Mouse (Mus musculus): Measurements from ENCODE around the gene Caly. TPM values are rescaled to one million over a fixed set of nuclear protein-coding genes. Genes with fewer than 3 reads are reported as not detected.

The Caly gene
- polyA plus RNA-seq, 1 experiment: not detected

DNA sequence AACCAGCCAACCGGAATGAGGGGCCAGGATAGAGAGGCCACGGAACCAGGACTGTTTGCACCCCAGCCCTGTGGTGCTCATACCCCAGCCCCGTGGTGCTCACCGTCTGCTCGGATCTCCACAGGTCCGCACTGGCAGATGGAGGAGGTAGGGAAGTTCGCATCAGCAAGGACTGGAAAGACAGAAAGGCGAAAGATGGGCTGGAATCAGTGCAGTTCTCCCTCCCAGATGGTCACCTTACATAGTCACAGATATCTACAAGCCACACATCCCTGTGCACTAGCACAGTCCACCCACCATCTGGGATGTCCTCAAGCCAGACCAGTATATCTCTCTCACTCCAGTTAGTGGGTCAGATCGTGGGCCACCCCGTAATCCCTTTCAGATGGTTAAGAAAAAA is 19.1 kb upstream of the Caly start:
- peaks cover 7% of the 10 kb centered on the region; the same call in 1 of the 2 replicates for H3K4me1 ChIP-seq (ENCODE audit: control insufficient read depth, insufficient read depth, insufficient read length, low read length)
- H3K27ac ChIP-seq (replicated peaks; ENCODE audit: low read depth, low read length): no peak overlapping the region
- H3K4me3 ChIP-seq (ENCODE audit: insufficient read depth, low read depth, low read length): peak overlapping the region; percentile 61

DNA sequence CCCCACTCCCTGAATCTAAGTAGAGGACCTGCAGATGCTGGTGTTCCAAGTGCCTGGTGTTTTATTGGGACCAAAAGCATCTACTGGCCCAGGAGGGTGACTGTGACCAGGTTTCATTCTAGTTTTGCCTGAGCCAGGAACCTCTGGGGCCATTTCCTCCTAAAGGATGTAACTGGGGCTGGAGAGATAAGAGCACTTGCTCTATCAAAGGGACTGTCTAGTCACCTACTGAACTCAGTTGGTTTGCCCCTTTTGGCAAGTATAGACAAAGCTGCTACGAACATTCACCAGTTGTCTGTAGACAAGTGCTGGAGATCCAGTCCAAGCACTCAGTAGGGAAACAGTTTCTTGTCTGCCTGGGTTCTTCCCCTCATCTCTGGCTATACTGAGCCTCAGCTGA is 16.1 kb upstream of the Caly start:
- H3K27ac ChIP-seq (replicated peaks; ENCODE audit: low read depth, low read length): no peak overlapping the region

DNA sequence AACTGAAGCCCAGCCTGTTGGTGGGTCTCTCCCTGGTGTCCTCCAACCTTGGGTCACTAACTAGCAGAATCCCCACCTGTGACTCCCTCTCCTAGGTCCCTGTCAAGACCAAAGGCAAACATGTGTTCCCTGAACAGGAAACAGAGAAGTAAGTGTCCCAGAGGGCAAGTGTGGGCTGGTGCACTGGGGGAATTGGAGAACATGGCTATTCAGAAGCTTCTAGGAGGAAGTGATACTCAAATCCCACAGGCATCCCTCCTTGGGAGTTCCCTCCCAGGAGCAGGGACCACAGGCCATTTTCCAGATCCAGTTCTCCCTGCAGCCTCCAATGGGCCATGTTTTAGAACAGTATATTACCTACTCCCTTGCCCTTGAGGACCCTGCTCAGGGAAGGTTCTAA is 13.7 kb upstream of the Caly start:
- Histone ChIP-seq H3K27ac (replicated peaks; ENCODE audit: low read depth, low read length) (no peak overlapping the region), H3K4me3 (ENCODE audit: insufficient read depth, low read depth, low read length) (no peak overlapping the region), H3K4me1 (ENCODE audit: control insufficient read depth, insufficient read depth, insufficient read length, low read length) (no peaks in the 10 kb centered on the region)

More for the DNA sequence above, 16.1 kb upstream of the Caly start:
- Histone ChIP-seq H3K4me3 (ENCODE audit: insufficient read depth, low read depth, low read length) (no peak overlapping the region), H3K4me1 (ENCODE audit: control insufficient read depth, insufficient read depth, insufficient read length, low read length) (peaks cover 7% of the 10 kb centered on the region; the same call in 1 of the 2 replicates)

GRCm38 (mm10) chr7:140095556-140095955 is 13.2 kb upstream of the Caly start:
- Histone ChIP-seq H3K4me1 (ENCODE audit: control insufficient read depth, insufficient read depth, insufficient read length, low read length) (no peaks in the 10 kb centered on the region), H3K4me3 (ENCODE audit: insufficient read depth, low read depth, low read length) (no peak overlapping the region), H3K27ac (replicated peaks; ENCODE audit: low read depth, low read length) (no peak overlapping the region)

- H3K4me3 ChIP-seq (ENCODE audit: insufficient read depth, low read depth, low read length): no peak overlapping the region
- no peak overlapping the region for H3K27ac ChIP-seq (replicated peaks; ENCODE audit: low read depth, low read length)
- no peaks in the 10 kb centered on the region for H3K4me1 ChIP-seq (ENCODE audit: control insufficient read depth, insufficient read depth, insufficient read length, low read length)
These were observed 12.6 kb upstream of the Caly start for GRCm38 (mm10) chr7:140094954-140095353.

DNA sequence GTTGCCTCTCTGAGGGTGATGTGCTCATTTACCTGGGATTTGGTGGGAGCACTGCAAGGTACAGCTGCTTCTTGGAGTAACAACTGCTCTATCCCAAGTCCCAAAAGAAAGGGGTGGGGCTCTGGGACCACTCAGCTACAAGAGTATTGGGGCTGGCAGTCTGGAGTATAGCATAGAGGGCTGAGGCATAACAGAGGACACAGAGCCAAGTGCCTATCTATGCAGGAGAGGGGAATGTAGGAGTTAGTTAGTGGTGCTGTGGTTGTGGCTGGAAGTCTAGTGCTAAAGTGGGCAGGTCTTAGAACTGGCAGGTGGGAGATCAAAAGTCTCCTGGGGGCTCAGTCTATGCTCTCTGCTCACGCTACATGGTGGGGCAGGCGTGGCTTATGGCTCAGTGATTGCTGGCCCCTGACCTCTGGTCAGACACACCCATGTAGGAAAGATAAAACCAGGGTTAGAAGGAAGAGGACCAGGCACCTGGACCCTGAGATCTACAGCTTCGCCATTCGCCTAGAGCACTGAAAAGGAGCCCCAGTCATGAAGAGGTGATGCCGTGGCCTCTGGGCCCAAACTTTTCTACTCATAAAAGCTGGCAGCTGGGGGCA is 10.7 kb upstream of the Caly start, which contains the start of gene Prap1:
Gene Prap1, plus strand, starts transcription at position 472 of the 605 bp plus-strand sequence.
- no peak within 1 kb of the TSS for H3K27ac ChIP-seq (replicated peaks; ENCODE audit: low read depth, low read length)
- no peak within 1 kb of the TSS for H3K4me3 ChIP-seq (ENCODE audit: insufficient read depth, low read depth, low read length)
- no peaks in the 10 kb centered on the region for H3K4me1 ChIP-seq (ENCODE audit: control insufficient read depth, insufficient read depth, insufficient read length, low read length)

DNA sequence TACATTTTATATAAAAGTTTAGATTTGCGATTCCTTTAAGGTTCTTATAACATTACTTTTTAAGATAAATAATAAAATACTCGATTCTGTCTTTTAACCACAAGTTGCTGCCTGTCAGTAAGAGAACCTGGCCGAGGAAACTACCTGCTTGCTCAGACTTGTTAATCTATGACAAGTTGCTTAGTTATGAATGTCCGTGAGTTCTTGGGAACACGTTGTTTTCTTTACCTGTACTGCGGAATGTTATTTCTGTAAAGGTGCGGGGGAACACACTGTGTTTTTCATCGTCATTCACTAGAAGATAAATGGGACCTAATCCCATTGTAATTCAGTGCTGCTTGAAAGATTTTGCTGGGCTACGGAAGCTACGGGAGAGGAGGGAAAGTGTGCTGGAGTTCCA is 8.3 kb upstream of the Caly start:
- Histone ChIP-seq H3K4me3 (ENCODE audit: insufficient read depth, low read depth, low read length) (no peak overlapping the region), H3K4me1 (ENCODE audit: control insufficient read depth, insufficient read depth, insufficient read length, low read length) (no peaks in the 10 kb centered on the region), H3K27ac (replicated peaks; ENCODE audit: low read depth, low read length) (no peak overlapping the region)

DNA sequence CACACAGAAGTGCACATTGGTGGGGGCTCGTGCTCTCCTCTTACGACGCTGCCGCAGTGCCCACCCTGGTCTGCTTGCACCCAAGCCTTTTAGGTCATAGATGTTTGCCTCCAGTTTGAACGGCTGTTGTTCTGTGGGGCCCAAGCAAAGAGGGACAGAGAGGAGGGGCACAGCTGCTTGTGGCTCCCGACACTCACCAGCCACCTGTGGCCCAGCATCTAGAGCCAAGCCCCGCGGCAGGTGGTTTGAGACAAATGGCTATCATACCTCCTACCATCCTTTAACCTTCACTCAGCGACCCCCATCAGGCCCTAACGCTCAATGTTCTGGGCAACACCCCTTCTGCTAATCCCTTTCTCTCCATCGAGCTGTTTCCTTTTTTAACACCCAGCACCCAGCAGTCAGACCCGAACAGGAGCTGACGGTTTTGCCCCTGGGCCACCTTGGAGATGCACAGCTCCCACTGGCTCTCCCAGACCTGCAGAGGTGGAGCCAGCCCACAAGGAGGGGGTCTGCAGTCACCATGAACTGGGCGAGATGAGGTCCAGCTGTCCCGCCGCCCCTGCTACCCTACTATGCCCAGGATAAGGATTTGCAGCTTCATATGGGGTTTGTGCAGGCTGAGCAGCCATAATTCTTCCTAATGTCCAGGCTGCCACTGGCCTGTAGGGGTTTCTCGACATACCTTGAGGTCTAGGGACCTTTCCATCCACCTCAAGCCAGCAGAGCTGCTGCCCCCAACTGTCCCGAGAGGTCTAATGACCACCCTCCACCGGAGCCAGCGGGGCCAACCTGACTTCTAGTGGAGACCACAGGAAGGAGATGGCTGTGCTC is 723 bp downstream of the Caly start:
- Histone ChIP-seq H3K4me1 (ENCODE audit: control insufficient read depth, insufficient read depth, insufficient read length, low read length) (no peaks in the 10 kb centered on the region), H3K4me3 (ENCODE audit: insufficient read depth, low read depth, low read length) (no peak overlapping the region), H3K27ac (replicated peaks; ENCODE audit: low read depth, low read length) (no peak overlapping the region)

GRCm38 (mm10) chr7:140080503-140081156 is 1.7 kb downstream of the Caly start:
- Histone ChIP-seq H3K4me3 (ENCODE audit: insufficient read depth, low read depth, low read length) (no peak overlapping the region), H3K4me1 (ENCODE audit: control insufficient read depth, insufficient read depth, insufficient read length, low read length) (no peaks in the 10 kb centered on the region), H3K27ac (replicated peaks; ENCODE audit: low read depth, low read length) (no peak overlapping the region)

- H3K27ac ChIP-seq (replicated peaks; ENCODE audit: low read depth, low read length): no peak overlapping the region
These were observed 3.6 kb downstream of the Caly start for GRCm38 (mm10) chr7:140078711-140079110.

GRCm38 (mm10) chr7:140077698-140078097 is 4.7 kb downstream of the Caly start:
- no peak overlapping the region for H3K27ac ChIP-seq (replicated peaks; ENCODE audit: low read depth, low read length)
- H3K4me3 ChIP-seq (ENCODE audit: insufficient read depth, low read depth, low read length): no peak overlapping the region
- no peaks in the 10 kb centered on the region for H3K4me1 ChIP-seq (ENCODE audit: control insufficient read depth, insufficient read depth, insufficient read length, low read length)

More at GRCm38 (mm10) chr7:140078711-140079110, 3.6 kb downstream of the Caly start:
- Histone ChIP-seq H3K4me1 (ENCODE audit: control insufficient read depth, insufficient read depth, insufficient read length, low read length) (no peaks in the 10 kb centered on the region), H3K4me3 (ENCODE audit: insufficient read depth, low read depth, low read length) (no peak overlapping the region)

GRCm38 (mm10) chr7:140070042-140070711 is 12.2 kb downstream of the Caly start:
- H3K4me1 ChIP-seq (ENCODE audit: control insufficient read depth, insufficient read depth, insufficient read length, low read length): no peaks in the 10 kb centered on the region
- peak overlapping the region; percentile 47 for H3K4me3 ChIP-seq (ENCODE audit: insufficient read depth, low read depth, low read length)
- H3K27ac ChIP-seq (replicated peaks; ENCODE audit: low read depth, low read length): no peak overlapping the region

DNA sequence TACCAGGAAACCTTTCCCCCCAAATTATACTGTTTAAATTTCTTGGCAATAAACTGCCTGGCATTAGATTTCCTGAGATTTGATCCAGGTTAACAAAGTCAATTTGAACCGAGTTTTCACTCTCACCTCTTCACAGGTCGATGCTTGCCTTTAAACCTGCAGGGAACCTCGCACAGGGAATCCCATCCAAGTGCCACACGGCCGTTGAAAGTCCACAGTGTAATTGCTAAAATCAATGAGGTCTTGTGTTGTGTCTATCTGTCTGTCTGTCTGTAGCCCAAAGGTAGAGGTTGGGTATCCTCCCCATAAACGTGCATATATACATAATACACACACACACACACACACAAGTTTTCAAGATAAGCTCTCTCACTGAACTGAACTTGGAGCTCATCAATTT is 15.0 kb downstream of the Caly start:
- Histone ChIP-seq H3K27ac (replicated peaks; ENCODE audit: low read depth, low read length) (no peak overlapping the region), H3K4me3 (ENCODE audit: insufficient read depth, low read depth, low read length) (no peak overlapping the region), H3K4me1 (ENCODE audit: control insufficient read depth, insufficient read depth, insufficient read length, low read length) (no peaks in the 10 kb centered on the region)

- Histone ChIP-seq H3K4me3 (ENCODE audit: insufficient read depth, low read depth, low read length) (no peak overlapping the region), H3K27ac (replicated peaks; ENCODE audit: low read depth, low read length) (no peak overlapping the region), H3K4me1 (ENCODE audit: control insufficient read depth, insufficient read depth, insufficient read length, low read length) (peaks cover 3% of the 10 kb centered on the region; the same call in 1 of the 2 replicates)
These were observed 19.3 kb downstream of the Caly start for GRCm38 (mm10) chr7:140063092-140063491.

- Histone ChIP-seq H3K27ac (replicated peaks; ENCODE audit: low read depth, low read length) (no peak overlapping the region), H3K4me1 (ENCODE audit: control insufficient read depth, insufficient read depth, insufficient read length, low read length) (peaks cover 3% of the 10 kb centered on the region; the same call in 1 of the 2 replicates), H3K4me3 (ENCODE audit: insufficient read depth, low read depth, low read length) (no peak overlapping the region)
These were observed 20.0 kb downstream of the Caly start for GRCm38 (mm10) chr7:140062307-140062706.
